ENCODE assay signal across 8 mouse cellular contexts in the genomic region with DNA sequence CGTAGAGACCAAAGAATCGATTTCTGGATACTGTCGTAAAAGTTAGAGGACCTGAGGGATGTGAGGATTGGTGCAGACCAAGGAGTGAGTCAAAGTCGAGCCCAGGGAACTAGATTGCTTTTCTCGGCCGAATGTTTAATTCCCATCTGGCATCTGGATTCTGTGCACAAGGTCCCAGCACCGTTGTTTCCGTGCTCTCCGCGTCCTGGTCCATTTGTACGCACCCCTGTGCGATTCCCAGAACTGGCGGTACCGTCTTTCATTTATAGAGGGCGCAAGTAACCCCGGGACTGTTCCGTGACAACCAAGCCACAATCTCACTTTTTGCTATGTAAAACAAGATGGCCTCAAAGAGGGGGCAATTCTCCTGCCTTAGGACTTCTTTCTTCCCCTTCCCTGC. TPM values are rescaled to one million over a fixed set of nuclear protein-coding genes. Genes with fewer than 3 reads are reported as not detected.
DNase-seq lines count a peak whose midpoint lies in the region; ATAC-seq lines count a peak whose summit lies in the region.

No protein-coding gene starts in this region.

- no peaks in the 10 kb centered on the region for H3K36me3 ChIP-seq in hindbrain, embryonic 14.5 days (replicated peaks; ENCODE audit: control insufficient read depth, insufficient read depth)

- peak; percentile 93 for DNase-seq in R1 (ENCODE audit: low read depth, low spot score)
- peak; percentile 80 to 82 for DNase-seq in cerebellum, postnatal 25 days
- peak; percentile 76 to 85 for DNase-seq in frontal cortex, postnatal 36 days (ENCODE audit: low spot score in 2 of 2)
- DNase-seq in hindbrain, embryonic 14.5 days (ENCODE audit: low spot score) = peak; percentile 79
- DNase-seq in layer of hippocampus, postnatal 36 days = peak; percentile 79 to 80
- DNase-seq in lung, postnatal 4 days = peak; percentile 86 to 88
- peak; percentile 86 for DNase-seq in right cerebral cortex, adult 18-20 months
- peak; percentile 79 for DNase-seq in yolk sac, embryonic 10.5 days (ENCODE audit: low spot score)

- ATAC-seq in hindbrain, embryonic 14.5 days (ENCODE audit: low FRiP score) = peak; percentile 75

- WGBS in hindbrain, embryonic 14.5 days = 0% methylated on average over 17 of the region's 17 CpGs

- peak overlapping the region; percentile 62 for H3K4me3 ChIP-seq in hindbrain, embryonic 14.5 days (replicated peaks; ENCODE audit: low read length)

- peaks cover 10% of the 10 kb centered on the region; the same call in 1 of the 2 replicates for H3K4me1 ChIP-seq in hindbrain, embryonic 14.5 days (replicated peaks; ENCODE audit: control insufficient read depth, insufficient read depth, low read length)

- peak overlapping the region; percentile 62 for H3K4me2 ChIP-seq in hindbrain, embryonic 14.5 days (replicated peaks)

- peak overlapping the region; percentile 74 for H3K9ac ChIP-seq in hindbrain, embryonic 14.5 days

- no peaks in the 10 kb centered on the region for H3K27me3 ChIP-seq in hindbrain, embryonic 14.5 days (ENCODE audit: control insufficient read depth, insufficient read depth, low read length)

- H3K9me3 ChIP-seq in hindbrain, embryonic 14.5 days (ENCODE audit: control insufficient read depth, low read length) = no peaks in the 10 kb centered on the region

- H3K27ac ChIP-seq in hindbrain, embryonic 14.5 days = peak overlapping the region; percentile 87

RNA-seq across cellular contexts. Expression of a gene that starts 7.1 kb away (rescaled TPM):
- polyA plus RNA-seq in hindbrain, embryonic 14.5 days (2014; fragmentation: Nextera tagmentation; extraction: Ambion mirVana) = 8.5 and 8.9 TPM in 2 replicates
- total RNA-seq in layer of hippocampus, postnatal 36 days (2021) = 1 to 10 TPM; 7.9 to 8.7 TPM

RNA-seq across cellular contexts. Expression of a gene that starts 35.0 kb away (rescaled TPM):
- polyA plus RNA-seq in hindbrain, embryonic 14.5 days (2014; fragmentation: Nextera tagmentation; extraction: Ambion mirVana) = 0.05 TPM in 1 of 2 replicates, not detected in the other
- total RNA-seq in layer of hippocampus, postnatal 36 days (2021) = not detected

RNA-seq across cellular contexts. Expression of a gene that starts 57.9 kb away (rescaled TPM):
- 0.21 TPM in 1 of 2 replicates, not detected in the other for polyA plus RNA-seq in hindbrain, embryonic 14.5 days (2014; fragmentation: Nextera tagmentation; extraction: Ambion mirVana)
- under 1 TPM; 0.51 to 0.80 TPM for total RNA-seq in layer of hippocampus, postnatal 36 days (2021)

Comparison
In these comparisons a context has a peak if more than half of its experiments do, and no peak if none do; other contexts are left out.
1. Peak in every context shown above with its lines: DNase-seq, ATAC-seq, H3K4me3 ChIP-seq and H3K27ac ChIP-seq.